Mouse (Mus musculus) G1E (cell line): Measurements from ENCODE around the gene Pdzd2. TPM values are rescaled to one million over a fixed set of nuclear protein-coding genes. Genes with fewer than 3 reads are reported as not detected.

Experiments
- ATAC-seq: 2 replicates; pipeline ENCODE4 v1.8.0; 2016; ENCODE audit warnings: mild to moderate bottlenecking; ENCODE audit not compliant: insufficient number of reproducible peaks, poor library complexity, low FRiP score, severe bottlenecking; ENCODE audit errors: extremely low read depth
- DNase-seq: peaks from one replicate; pipeline ENCODE4 v3.0.0; 2012; ENCODE audit warnings: low spot score
- H3K27me3 ChIP-seq: 2 replicates; pipeline ENCODE4 v1.6.1; 2012; ENCODE audit warnings: mild to moderate bottlenecking, low read length, inconsistent platforms; ENCODE audit not compliant: insufficient read depth
- H3K36me3 ChIP-seq: replicated peaks from 2 replicates; pipeline ENCODE3; 2012; ENCODE audit warnings: mild to moderate bottlenecking, inconsistent platforms
- H3K4me1 ChIP-seq: 2 replicates; pipeline ENCODE4 v1.6.1; 2012; ENCODE audit warnings: low read depth, low read length, inconsistent platforms, mixed read lengths; ENCODE audit not compliant: insufficient read depth
- H3K4me3 ChIP-seq: 2 replicates; pipeline ENCODE4 v1.5.1; 2012; ENCODE audit warnings: low read depth, mild to moderate bottlenecking, inconsistent platforms, low read length, moderate library complexity, mixed read lengths
- H3K9me3 ChIP-seq: replicated peaks from 2 replicates; pipeline ENCODE4 v1.6.1; 2012; ENCODE audit warnings: inconsistent platforms
- CTCF ChIP-seq: IDR thresholded peaks from 2 replicates; pipeline ENCODE4 v1.5.1; 2012; ENCODE audit warnings: low read depth, low read length, inconsistent platforms, mixed read lengths
- GATA1 ChIP-seq: IDR thresholded peaks from 2 replicates; pipeline ENCODE4 v1.6.1; 2012; ENCODE audit warnings: borderline replicate concordance, low read length, inconsistent platforms, mixed read lengths
- GATA2 ChIP-seq: IDR thresholded peaks from 2 replicates; pipeline ENCODE4 v1.6.1; 2012; ENCODE audit warnings: low read depth, low read length, inconsistent platforms, borderline replicate concordance
- POLR2AphosphoS5 ChIP-seq: IDR thresholded peaks from 2 replicates; pipeline ENCODE4 v1.6.1; 2012; ENCODE audit warnings: low read depth, low read length, inconsistent platforms; ENCODE audit not compliant: insufficient replicate concordance
- TAL1 ChIP-seq: conservative IDR thresholded peaks from 2 replicates; pipeline ENCODE4 v1.6.1; 2012; ENCODE audit warnings: low read depth, low read length, inconsistent platforms, mixed read lengths
- polyA plus RNA-seq: library from polyadenylated mRNA; stranded (reverse); fragments of >175 nt; gene quantifications from 2 replicates; pipeline ENCODE4 v1.2.3, GENCODE M21; 2012
- total RNA-seq, 2 experiments: library from RNA; stranded (forward) in 1 of 2; stranded (reverse) in 1 of 2; fragments of 200-1000 nt in 1 of 2; fragments of >200 nt in 1 of 2; fragmentation: Nextera tagmentation in 1 of 2; gene quantifications; 2 replicates each; pipeline ENCODE4 v1.2.3; 2014 to 2017

Pdzd2 gene
- total and polyA plus RNA-seq, 3 experiments = 0.18 to 1.8 (median 0.98) TPM

DNA sequence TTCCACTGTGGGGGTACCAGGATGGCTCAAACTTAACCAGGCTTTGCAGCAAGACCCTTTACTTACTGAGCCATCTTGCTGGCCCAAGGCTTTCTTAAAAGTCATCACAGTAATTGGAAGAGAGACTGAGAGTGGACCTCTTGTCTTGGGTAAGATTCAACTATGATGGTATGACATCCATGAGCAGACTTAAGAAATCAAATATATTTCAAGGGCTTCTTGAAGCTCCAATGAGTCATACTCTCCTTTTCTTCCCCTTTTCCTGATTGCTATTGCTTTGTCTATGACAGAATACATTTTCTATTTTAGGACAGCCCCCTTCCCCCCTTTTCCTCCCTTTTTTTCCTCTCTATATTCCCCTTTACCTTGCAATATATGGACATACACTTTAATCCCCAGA, 306.8 kb downstream of the Pdzd2 start:
- TF ChIP-seq GATA1 (no peak), POLR2AphosphoS5 (no peak), CTCF (no peak), TAL1 (no peak), GATA2 (no peak)

GRCm38 (mm10) chr15:12432320-12432719, 307.4 kb downstream of the Pdzd2 start:
- Histone ChIP-seq H3K4me1 (no peaks in the 10 kb centered on the region), H3K9me3 (no peaks in the 10 kb centered on the region), H3K27me3 (0 out of 2 replicates have a peak, but pooled peaks cover 5% of the 10 kb centered on the region), H3K4me3 (no peak overlapping the region), H3K36me3 (no peaks in the 10 kb centered on the region)
- no peak for ATAC-seq
- TF ChIP-seq GATA1 (no peak), TAL1 (no peak), GATA2 (no peak), POLR2AphosphoS5 (no peak), CTCF (no peak)
- no peak for DNase-seq

More for the DNA sequence above, 306.8 kb downstream of the Pdzd2 start:
- no peak for ATAC-seq
- no peak for DNase-seq
- Histone ChIP-seq H3K27me3 (0 out of 2 replicates have a peak, but pooled peaks cover 5% of the 10 kb centered on the region), H3K9me3 (no peaks in the 10 kb centered on the region), H3K4me1 (no peaks in the 10 kb centered on the region), H3K36me3 (no peaks in the 10 kb centered on the region), H3K4me3 (no peak overlapping the region)

GRCm38 (mm10) chr15:12431684-12432083, 308.0 kb downstream of the Pdzd2 start:
- 0 out of 2 replicates have a peak, but pooled peaks cover 5% of the 10 kb centered on the region for H3K27me3 ChIP-seq
- H3K36me3 ChIP-seq = no peaks in the 10 kb centered on the region
- no peaks in the 10 kb centered on the region for H3K4me1 ChIP-seq
- DNase-seq = no peak
- ATAC-seq = no peak
- TF ChIP-seq GATA2 (no peak), TAL1 (no peak), POLR2AphosphoS5 (no peak), GATA1 (no peak), CTCF (no peak)
- no peak overlapping the region for H3K4me3 ChIP-seq
- H3K9me3 ChIP-seq = no peaks in the 10 kb centered on the region

DNA sequence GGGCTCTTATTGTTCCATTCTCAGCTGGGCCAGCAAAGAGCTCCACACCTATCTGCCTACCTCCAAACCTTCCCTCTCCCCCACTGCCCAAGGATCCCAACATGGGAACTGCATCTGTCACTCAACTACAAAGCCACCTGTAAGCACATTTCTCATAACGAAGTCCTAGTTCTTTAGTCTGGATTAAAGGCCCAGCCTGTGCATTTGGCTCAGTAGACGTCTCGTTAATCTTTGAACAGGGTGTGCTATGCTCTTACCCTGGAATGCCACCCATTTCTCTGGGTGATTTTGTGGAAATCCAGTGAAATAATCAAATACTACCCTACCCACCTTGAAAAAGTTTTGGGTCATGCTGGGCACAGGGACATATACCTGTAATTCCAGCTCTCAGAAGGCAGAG, 308.5 kb downstream of the Pdzd2 start:
- no peak for DNase-seq
- Histone ChIP-seq H3K4me3 (no peak overlapping the region), H3K36me3 (no peaks in the 10 kb centered on the region), H3K4me1 (no peaks in the 10 kb centered on the region), H3K27me3 (0 out of 2 replicates have a peak, but pooled peaks cover 5% of the 10 kb centered on the region), H3K9me3 (no peaks in the 10 kb centered on the region)
- ATAC-seq = no peak
- TF ChIP-seq CTCF (no peak), POLR2AphosphoS5 (no peak), GATA1 (no peak), GATA2 (no peak), TAL1 (no peak)

DNA sequence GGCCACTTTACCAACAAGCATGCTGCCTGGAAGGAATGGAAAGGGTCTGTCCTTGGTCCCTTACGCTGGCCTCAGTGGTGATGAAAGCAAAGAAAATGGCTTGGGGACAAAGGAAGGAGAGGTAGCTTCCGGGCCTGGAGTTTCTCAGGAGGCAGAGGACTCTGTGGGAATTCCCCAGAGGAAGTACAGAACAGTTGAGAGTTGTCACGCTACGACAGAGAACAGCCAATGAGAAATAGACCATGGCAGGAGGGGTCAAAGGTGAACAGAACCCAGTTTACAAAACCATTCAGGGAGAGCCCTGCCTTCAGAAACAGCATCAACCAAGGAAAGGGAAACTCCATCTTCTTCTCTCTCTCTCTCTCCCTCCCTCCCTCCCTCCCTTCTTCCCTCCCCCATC, 309.1 kb downstream of the Pdzd2 start:
- ATAC-seq (no peak), DNase-seq (no peak)
- Histone ChIP-seq H3K9me3 (no peaks in the 10 kb centered on the region), H3K4me1 (no peaks in the 10 kb centered on the region), H3K4me3 (no peak overlapping the region), H3K27me3 (0 out of 2 replicates have a peak, but pooled peaks cover 5% of the 10 kb centered on the region), H3K36me3 (no peaks in the 10 kb centered on the region)
- TF ChIP-seq CTCF (no peak), GATA1 (no peak), POLR2AphosphoS5 (no peak), TAL1 (no peak), GATA2 (no peak)

- H3K36me3 ChIP-seq = no peaks in the 10 kb centered on the region
- no peak for TF ChIP-seq GATA1
- no peak for TF ChIP-seq GATA2
- no peak for TF ChIP-seq TAL1
- TF ChIP-seq CTCF = no peak
- 0 out of 2 replicates have a peak, but pooled peaks cover 5% of the 10 kb centered on the region for H3K27me3 ChIP-seq
- no peak overlapping the region for H3K4me3 ChIP-seq
- H3K4me1 ChIP-seq = no peaks in the 10 kb centered on the region
- ATAC-seq (no peak), DNase-seq (no peak)
- H3K9me3 ChIP-seq = no peaks in the 10 kb centered on the region
These were observed 309.9 kb downstream of the Pdzd2 start for GRCm38 (mm10) chr15:12429572-12430431.
